Mouse (Mus musculus) left cerebral cortex, postnatal 10 days (tissue): Measurements from ENCODE around the gene Gpr150. TPM values are rescaled to one million over a fixed set of nuclear protein-coding genes. Genes with fewer than 3 reads are reported as not detected.
A peak's percentile ranks its signal among the peaks of the same experiment; 100 is the strongest.

Source experiments
- DNase-seq, 2 experiments: peaks; one replicate each; pipeline ENCODE4 v3.0.0; 2021 to 2022; ENCODE audit warnings: low spot score in 2 of 2, mixed read lengths in 1 of 2; ENCODE audit errors: extremely low spot score in 1 of 2
- intact Hi-C: fragments of 180-260 bp; cut with DNase I; formaldehyde crosslinking; loops from one replicate; pipeline ENCODE4 v1.15.1; 2025
- total RNA-seq, 2 experiments: library from RNA; stranded (reverse); gene quantifications; 2 replicates each; pipeline ENCODE4 v1.2.3; 2021

Gpr150 gene
- total RNA-seq, 2 experiments from 2014 or later: 2.6 to 2.9 TPM

GRCm38 (mm10) chr13:76017974-76018843, 38.6 kb downstream of the Gpr150 start, which contains the start of gene Rfesd:
Rfesd (minus strand) TSS chr13:76018719.
- intact Hi-C loops: loop anchor here (5.0 kb wide), 1 partner anchor 76 kb away; the partner anchor contains the start of gene Rhobtb3
- DNase-seq: peak; percentile 96 to 99

DNA sequence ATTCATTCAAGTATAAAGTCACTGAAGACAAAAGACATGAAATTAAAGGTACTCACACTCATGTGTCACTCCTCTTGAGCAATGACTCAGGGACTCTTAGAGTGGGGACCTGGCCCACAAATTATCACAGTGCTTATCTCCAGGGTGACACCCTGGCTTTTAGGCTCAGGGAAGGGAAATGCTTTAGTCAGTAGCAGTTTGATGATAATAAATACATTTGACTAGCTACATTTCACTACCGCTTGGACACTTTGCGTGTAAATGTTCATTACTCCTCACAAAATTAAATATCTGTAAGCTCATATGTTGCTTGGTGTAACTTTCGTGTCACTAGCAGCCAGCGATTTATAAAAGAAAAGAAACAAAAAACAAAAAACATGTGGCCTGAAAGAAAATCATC, 39.3 kb downstream of the Gpr150 start:
- intact Hi-C loops: loop anchor here (5.0 kb wide), 1 partner anchor 75 kb away; the partner anchor contains the start of gene Rhobtb3
- DNase-seq: no peak

DNA sequence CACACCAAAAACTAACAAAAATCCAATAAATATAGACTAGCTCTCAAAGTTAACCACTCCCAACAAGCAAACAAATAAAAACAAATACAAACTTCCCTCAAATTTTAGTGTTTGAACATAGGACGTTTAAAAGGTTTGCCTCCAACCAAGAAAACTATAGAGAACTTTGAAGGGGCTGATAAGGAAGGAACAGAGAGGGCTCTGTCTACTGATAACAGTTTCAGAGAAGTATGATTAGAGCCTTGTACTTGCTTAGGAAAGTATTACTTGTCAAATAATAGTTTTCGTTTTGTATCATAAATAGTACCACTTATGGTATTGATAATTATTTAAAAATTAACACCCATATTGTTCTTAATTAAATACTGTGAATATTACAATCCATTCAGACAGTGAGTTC, 42.3 kb downstream of the Gpr150 start:
- intact Hi-C loops: no loop called here
- no peak for DNase-seq

Other genes with a start within 250 kb of the Gpr150 start
- 10 to 100 TPM; 63.9 to 69.9 TPM for gene Glrx, start 217.1 kb downstream of the Gpr150 start, total RNA-seq
- gene Rhobtb3, start 113.1 kb downstream of the Gpr150 start, total RNA-seq: 10 to 100 TPM; 17.8 to 18.5 TPM
- gene Spata9, start 89.8 kb downstream of the Gpr150 start, total RNA-seq: under 1 TPM in 1 of 2 experiments, not detected in 1; 0.47 TPM
- 10 to 100 TPM; 16.1 to 19.3 TPM for gene Rfesd, start 38.3 kb downstream of the Gpr150 start, total RNA-seq
- gene Arsk, start 41.7 kb upstream of the Gpr150 start, total RNA-seq: 1 to 10 TPM; 4.0 to 5.1 TPM
- 10 to 100 TPM; 18.3 to 21.1 TPM for gene Ttc37, start 41.7 kb upstream of the Gpr150 start, total RNA-seq
- gene Fam81b, start 248.1 kb upstream of the Gpr150 start, total RNA-seq: not detected